Comparison of ENCODE assay signal across 16 mouse cellular contexts in genomic region chr1:186249214-186249613, GRCm38 (mm10).
A peak's percentile ranks its signal among the peaks of the same experiment; 100 is the strongest.
DNase-seq lines count a peak whose midpoint lies in the region; ATAC-seq and TF ChIP-seq lines count a peak whose summit lies in the region.
"Had no signal": no experiment of that assay in that cellular context is flagged by ENCODE, and none has a peak within 500 bp of the region (broad histone marks: within the 10 kb centered on the region; RNA-seq: fewer than 3 reads in every experiment).

No protein-coding gene starts in this region.

- H3K4me3 ChIP-seq in hindbrain, postnatal 0 days (ENCODE audit: low read length): no peak overlapping the region
- no peak overlapping the region for H3K4me3 ChIP-seq in hindbrain, embryonic 16.5 days (ENCODE audit: low read length)
- no peak overlapping the region for H3K4me3 ChIP-seq in lung, embryonic 15.5 days
- no peak overlapping the region for H3K4me3 ChIP-seq in cortical plate, adult 2 months (ENCODE audit: insufficient read depth, low read length)
- H3K4me3 ChIP-seq: forebrain, embryonic 13.5 days; gastrocnemius, adult 2 months; liver, embryonic 15.5 days; neural tube, embryonic 12.5 days had no signal

- H3K36me3 ChIP-seq in hindbrain, postnatal 0 days (ENCODE audit: insufficient read depth, low read length): no peaks in the 10 kb centered on the region
- no peaks in the 10 kb centered on the region for H3K36me3 ChIP-seq in hindbrain, embryonic 16.5 days (ENCODE audit: control insufficient read depth, insufficient read depth, low read length)
- no peaks in the 10 kb centered on the region for H3K36me3 ChIP-seq in lung, embryonic 15.5 days
- H3K36me3 ChIP-seq: liver, embryonic 15.5 days; neural tube, embryonic 12.5 days had no signal

- TF ChIP-seq POLR2A in cortical plate, adult 2 months (IDR thresholded peaks at IDR 0.05; ENCODE audit: extremely low read depth, insufficient read depth, low read length): no peak

- no peak overlapping the region for H3K4me2 ChIP-seq in hindbrain, postnatal 0 days (ENCODE audit: low read depth, low read length)
- no peak overlapping the region for H3K4me2 ChIP-seq in hindbrain, embryonic 16.5 days (ENCODE audit: low read length)
- no peak overlapping the region for H3K4me2 ChIP-seq in lung, embryonic 15.5 days
- H3K4me2 ChIP-seq: forebrain, embryonic 13.5 days; liver, embryonic 15.5 days; neural tube, embryonic 12.5 days had no signal

- H3K27me3 ChIP-seq in hindbrain, postnatal 0 days (ENCODE audit: insufficient read depth, low read length): no peaks in the 10 kb centered on the region
- H3K27me3 ChIP-seq in hindbrain, embryonic 16.5 days (replicated peaks; ENCODE audit: control insufficient read depth, insufficient read depth, low read length): no peaks in the 10 kb centered on the region
- no peaks in the 10 kb centered on the region for H3K27me3 ChIP-seq in lung, embryonic 15.5 days
- H3K27me3 ChIP-seq: forebrain, embryonic 13.5 days; liver, embryonic 15.5 days; neural tube, embryonic 12.5 days; Patski had no signal

- no peaks in the 10 kb centered on the region for H3K9me3 ChIP-seq in hindbrain, postnatal 0 days (ENCODE audit: low read length)
- H3K9me3 ChIP-seq in hindbrain, embryonic 16.5 days (ENCODE audit: control insufficient read depth, low read length): no peaks in the 10 kb centered on the region
- no peaks in the 10 kb centered on the region for H3K9me3 ChIP-seq in lung, embryonic 15.5 days
- H3K9me3 ChIP-seq: forebrain, embryonic 13.5 days; liver, embryonic 15.5 days; neural tube, embryonic 12.5 days had no signal

- ATAC-seq in hindbrain, postnatal 0 days: no peak
- ATAC-seq in hindbrain, embryonic 16.5 days: no peak
- no peak for ATAC-seq in lung, embryonic 15.5 days (ENCODE audit: borderline replicate concordance, extremely low read depth, low FRiP score, low TSS enrichment)
- ATAC-seq: activated CD4-positive, CD25-positive, alpha-beta regulatory T cell, adult 4 months; forebrain, embryonic 13.5 days; Patski had no signal

- WGBS in hindbrain, postnatal 0 days: 65% methylated on average over 4 of the region's 4 CpGs
- 66% methylated on average over 4 of the region's 4 CpGs for WGBS in hindbrain, embryonic 16.5 days
- 45% methylated on average over 4 of the region's 4 CpGs for WGBS in lung, embryonic 15.5 days

- H3K4me1 ChIP-seq in hindbrain, postnatal 0 days (ENCODE audit: insufficient read depth, low read length): peaks cover 7% of the 10 kb centered on the region; the same call in 1 of the 2 replicates
- peaks cover 4% of the 10 kb centered on the region; the same call in 1 of the 2 replicates for H3K4me1 ChIP-seq in hindbrain, embryonic 16.5 days (ENCODE audit: control insufficient read depth, insufficient read depth, low read depth, low read length)
- peaks cover 11% of the 10 kb centered on the region; the same call in 1 of the 2 replicates for H3K4me1 ChIP-seq in lung, embryonic 15.5 days
- H3K4me1 ChIP-seq in cortical plate, adult 2 months (ENCODE audit: control insufficient read depth, insufficient read depth, low read length): no peaks in the 10 kb centered on the region
- H3K4me1 ChIP-seq: liver, embryonic 15.5 days; neural tube, embryonic 12.5 days had no signal

- TF ChIP-seq CTCF in hindbrain, postnatal 0 days (IDR thresholded peaks at IDR 0.05; ENCODE audit: low read depth): peak; percentile 18; the same call in 1 of the 2 replicates
- peak; percentile 15; the same call in 1 of the 2 replicates for TF ChIP-seq CTCF in cortical plate, adult 2 months (IDR thresholded peaks at IDR 0.05; ENCODE audit: extremely low read depth, insufficient read depth, low read length)

- H3K27ac ChIP-seq in hindbrain, postnatal 0 days: no peak overlapping the region
- no peak overlapping the region for H3K27ac ChIP-seq in hindbrain, embryonic 16.5 days (ENCODE audit: low read depth, low read length)
- H3K27ac ChIP-seq in lung, embryonic 15.5 days: peak overlapping the region; percentile 37; the same call in 1 of the 2 replicates
- H3K27ac ChIP-seq in cortical plate, adult 2 months (ENCODE audit: insufficient read depth, low read length): no peak overlapping the region
- H3K27ac ChIP-seq: forebrain, embryonic 13.5 days; gastrocnemius, adult 2 months; liver, embryonic 15.5 days; neural tube, embryonic 12.5 days had no signal

- no peak overlapping the region for H3K9ac ChIP-seq in hindbrain, postnatal 0 days (replicated peaks; ENCODE audit: low read length)
- no peak overlapping the region for H3K9ac ChIP-seq in hindbrain, embryonic 16.5 days (ENCODE audit: low read depth, low read length)
- H3K9ac ChIP-seq in lung, embryonic 15.5 days: no peak overlapping the region
- H3K9ac ChIP-seq: forebrain, embryonic 13.5 days; liver, embryonic 15.5 days; neural tube, embryonic 12.5 days had no signal

- DNase-seq in hindbrain, postnatal 0 days (ENCODE audit: low spot score): peak; percentile 18
- DNase-seq in lung, postnatal 36 days: no peak
- peak; percentile 16 to 61 for DNase-seq in right cerebral cortex, postnatal 36 days (ENCODE audit: low spot score in 2 of 2)
- no peak for DNase-seq in cerebellum, postnatal 10 days
- DNase-seq: adrenal gland, postnatal 25 days; cerebellum, adult 8-10 months; gastrocnemius, adult 2 months; layer of hippocampus, postnatal 36 days had no signal

Comparison
In these comparisons a context has a peak if more than half of its experiments do, and no peak if none do; other contexts are left out.
1. DNase-seq: peak in hindbrain, postnatal 0 days (single experiment) and right cerebral cortex, postnatal 36 days (2 of 2); none in lung, postnatal 36 days (single experiment) and cerebellum, postnatal 10 days (0 of 2).